Mouse (Mus musculus) embryo, embryonic 10 days (tissue): Measurements from ENCODE around the gene Pnpla7.
"Not testable (repeated sequence)": the region's sequence is repeated elsewhere in the genome, so short reads cannot be mapped to it uniquely, and the experiment has no call there.

Experiments used
- DNase-seq: peaks from one replicate; pipeline ENCODE4 v3.0.0-alpha.2; 2015; ENCODE audit warnings: low spot score

Pnpla7 gene

GRCm38 (mm10) chr2:24975704-24976297 lies at the start of gene Pnpla7:
Pnpla7 (plus strand) TSS chr2:24976033.
- DNase-seq = peak; percentile 87

- no peak for DNase-seq
Measured at GRCm38 (mm10) chr2:24926345-24926964, 49.4 kb upstream of the Pnpla7 start.

GRCm38 (mm10) chr2:24926965-24927358 lies 48.9 kb upstream of the Pnpla7 start:
- DNase-seq = no peak

- peak; percentile 38 for DNase-seq
Measured at GRCm38 (mm10) chr2:24927810-24928479, 47.9 kb upstream of the Pnpla7 start.

- no peak for DNase-seq
Measured at GRCm38 (mm10) chr2:24929119-24929518, 46.7 kb upstream of the Pnpla7 start.

- no peak for DNase-seq
Measured at GRCm38 (mm10) chr2:24929593-24929992, 46.2 kb upstream of the Pnpla7 start.

- DNase-seq = no peak
Measured at GRCm38 (mm10) chr2:24934441-24934963, 41.3 kb upstream of the Pnpla7 start.

GRCm38 (mm10) chr2:24935057-24935796 lies 40.6 kb upstream of the Pnpla7 start, which contains the start of gene Arrdc1:
Arrdc1 (minus strand) TSS chr2:24935252.
- DNase-seq = peak; percentile 98

GRCm38 (mm10) chr2:24942092-24942491 lies 33.7 kb upstream of the Pnpla7 start:
- no peak for DNase-seq

GRCm38 (mm10) chr2:24944304-24944703 lies 31.5 kb upstream of the Pnpla7 start:
- peak; percentile 40 for DNase-seq

- DNase-seq = peak; percentile 98
Measured at GRCm38 (mm10) chr2:24949421-24950188, 26.2 kb upstream of the Pnpla7 start, which contains the start of gene Zmynd19. Zmynd19 (plus strand) TSS chr2:24949792.

- peak; percentile 9 for DNase-seq
Measured at GRCm38 (mm10) chr2:24950189-24950535, 25.7 kb upstream of the Pnpla7 start.

GRCm38 (mm10) chr2:24952537-24953055 lies 23.2 kb upstream of the Pnpla7 start:
- no peak for DNase-seq

- peak; percentile 65 for DNase-seq
Measured at GRCm38 (mm10) chr2:24960910-24961309, 14.9 kb upstream of the Pnpla7 start.

- peak; percentile 96 for DNase-seq
Measured at GRCm38 (mm10) chr2:24962304-24963000, 13.4 kb upstream of the Pnpla7 start, which contains the start of gene Dph7. Dph7 (plus strand) TSS chr2:24962400.

- no peak for DNase-seq
Measured at GRCm38 (mm10) chr2:24970386-24970785, 5.4 kb upstream of the Pnpla7 start.

GRCm38 (mm10) chr2:24974452-24974851 lies 1.4 kb upstream of the Pnpla7 start:
- not testable (repeated sequence) for DNase-seq

GRCm38 (mm10) chr2:24974906-24975703 lies 728 bp upstream of the Pnpla7 start, which contains the start of gene Mrpl41:
Mrpl41 (minus strand) TSS chr2:24975098.
- peak; percentile 99 for DNase-seq

GRCm38 (mm10) chr2:24976960-24977359 lies 1.1 kb downstream of the Pnpla7 start:
- no peak for DNase-seq

- DNase-seq = no peak
Measured at GRCm38 (mm10) chr2:24987762-24988161, 11.9 kb downstream of the Pnpla7 start.
